Mouse (Mus musculus) CH12.LX (cell line): ENCODE measurements at regions not wholly inside any gene's neighbourhood (a gene's known extent, or its start where the extent isn't known, plus 50 kb on each side); places are given as distances from the start of the nearest gene placed in this dataset.

ENCODE experiments used
- DNase-seq: peaks from one replicate; pipeline ENCODE4 v3.0.0-alpha.2; 2013; ENCODE audit errors: extremely low read depth
- H3K27ac ChIP-seq: 2 replicates; pipeline ENCODE4 v1.5.1; 2012; ENCODE audit warnings: low read depth, mild to moderate bottlenecking, control low read depth, moderate library complexity; ENCODE audit not compliant: insufficient read depth
- H3K27me3 ChIP-seq: replicated peaks from 2 replicates; pipeline ENCODE3; 2012; ENCODE audit warnings: inconsistent platforms
- H3K36me3 ChIP-seq, 2 experiments: replicated peaks in 1 of 2; 2 replicates each; pipeline versions ENCODE3 to v1.6.1; 2012; ENCODE audit warnings: inconsistent platforms in 1 of 2, low read length in 1 of 2, mild to moderate bottlenecking in 1 of 2, mixed read lengths in 1 of 2, moderate library complexity in 1 of 2; ENCODE audit not compliant: control insufficient read depth in 1 of 2, insufficient read depth in 1 of 2
- H3K4me1 ChIP-seq, 2 experiments: 2 replicates each; pipeline ENCODE4 v1.6.1; 2012; ENCODE audit warnings: inconsistent platforms in 1 of 2, moderate library complexity in 1 of 2; ENCODE audit not compliant: insufficient read depth in 2 of 2, control insufficient read depth in 1 of 2
- H3K4me2 ChIP-seq: 2 replicates; pipeline ENCODE4 v1.6.1; 2012; ENCODE audit warnings: low read depth, mild to moderate bottlenecking, control low read depth; ENCODE audit not compliant: poor library complexity, insufficient read depth, severe bottlenecking
- H3K4me3 ChIP-seq, 3 experiments: fragments of 150-350 bp in 1 of 3; sonication (generic) in 1 of 3; replicated peaks in 1 of 3; 2 replicates each; pipeline versions ENCODE3 to v1.5.1; 2011 to 2012; ENCODE audit warnings: low read depth in 2 of 3, low read length in 2 of 3, mild to moderate bottlenecking in 2 of 3, moderate library complexity in 2 of 3, control low read depth in 1 of 3, improper control_type of control experiment in 1 of 3, inconsistent platforms in 1 of 3, mixed read lengths in 1 of 3; ENCODE audit not compliant: poor library complexity in 1 of 3
- H3K79me2 ChIP-seq: replicated peaks from 2 replicates; pipeline ENCODE4 v1.6.1; 2012; ENCODE audit warnings: mild to moderate bottlenecking, moderate library complexity; ENCODE audit not compliant: control insufficient read depth, poor library complexity, insufficient read depth, severe bottlenecking; ENCODE audit errors: extremely low read depth
- H3K9ac ChIP-seq: 2 replicates; pipeline ENCODE4 v1.6.1; 2012; ENCODE audit warnings: low read depth, mild to moderate bottlenecking, control low read depth, moderate library complexity; ENCODE audit not compliant: insufficient read depth
- H3K9me3 ChIP-seq: replicated peaks from 2 replicates; pipeline ENCODE3; 2012; ENCODE audit warnings: low read length, inconsistent platforms, mixed read lengths
- BHLHE40 ChIP-seq: IDR thresholded peaks from 2 replicates; pipeline ENCODE4 v1.6.1; 2011; ENCODE audit warnings: mild to moderate bottlenecking, low read depth, low read length, improper control_type of control experiment
- CHD1 ChIP-seq: IDR thresholded peaks from 2 replicates; pipeline ENCODE4 v1.6.1; 2012; ENCODE audit warnings: low read depth, low read length, improper control_type of control experiment, inconsistent platforms
- CHD2 ChIP-seq: IDR thresholded peaks from 2 replicates; pipeline ENCODE4 v1.6.1; 2011; ENCODE audit warnings: low read length, improper control_type of control experiment
- CTCF ChIP-seq, 2 experiments: IDR thresholded peaks in 1 of 2; conservative IDR thresholded peaks in 1 of 2; 2 replicates each; pipeline ENCODE4 v1.5.1; 2011 to 2012; ENCODE audit warnings: low read depth in 2 of 2, low read length in 2 of 2, improper control_type of control experiment in 1 of 2, inconsistent platforms in 1 of 2, mild to moderate bottlenecking in 1 of 2, moderate library complexity in 1 of 2
- GABPA ChIP-seq: IDR thresholded peaks from 2 replicates; pipeline ENCODE4 v1.6.1; 2012; ENCODE audit warnings: low read depth, low read length, improper control_type of control experiment, inconsistent platforms; ENCODE audit not compliant: insufficient replicate concordance
- HCFC1 ChIP-seq: IDR thresholded peaks from 2 replicates; pipeline ENCODE4 v1.6.1; 2012; ENCODE audit warnings: low read depth, mild to moderate bottlenecking, inconsistent platforms, low read length, improper control_type of control experiment
- IRF4 ChIP-seq: IDR thresholded peaks from 2 replicates; pipeline ENCODE4 v1.6.1; 2014; ENCODE audit warnings: low read depth, mild to moderate bottlenecking, inconsistent platforms, low read length, improper control_type of control experiment
- JUND ChIP-seq: conservative IDR thresholded peaks from 2 replicates; pipeline ENCODE4 v1.6.1; 2011; ENCODE audit warnings: low read depth, low read length, improper control_type of control experiment
- KAT2A ChIP-seq: IDR thresholded peaks from 2 replicates; pipeline ENCODE4 v1.6.1; 2012; ENCODE audit warnings: low read length, improper control_type of control experiment, inconsistent platforms; ENCODE audit not compliant: insufficient replicate concordance
- MAFK ChIP-seq: IDR thresholded peaks from 2 replicates; pipeline ENCODE4 v1.6.1; 2011; ENCODE audit warnings: low read length, improper control_type of control experiment; ENCODE audit not compliant: insufficient replicate concordance
- MAX ChIP-seq: IDR thresholded peaks from 2 replicates; pipeline ENCODE4 v1.6.1; 2011; ENCODE audit warnings: low read length, improper control_type of control experiment
- MEF2A ChIP-seq: IDR thresholded peaks from 2 replicates; pipeline ENCODE4 v1.6.1; 2014; ENCODE audit warnings: low read depth, mild to moderate bottlenecking, inconsistent platforms, low read length, improper control_type of control experiment, borderline replicate concordance
- MYC ChIP-seq: IDR thresholded peaks from 2 replicates; pipeline ENCODE4 v1.6.1; 2011; ENCODE audit warnings: low read depth, mild to moderate bottlenecking, improper control_type of control experiment, low read length
- NELFE ChIP-seq: IDR thresholded peaks from 2 replicates; pipeline ENCODE4 v1.6.1; 2011; ENCODE audit warnings: low read depth, low read length, improper control_type of control experiment
- PAX5 ChIP-seq: IDR thresholded peaks from 2 replicates; pipeline ENCODE4 v1.6.1; 2012; ENCODE audit warnings: low read length, inconsistent platforms, mixed read lengths
- POLR2A ChIP-seq: IDR thresholded peaks from 2 replicates; pipeline ENCODE4 v1.6.1; 2011; ENCODE audit warnings: low read depth, mild to moderate bottlenecking, improper control_type of control experiment, low read length
- RAD21 ChIP-seq: IDR thresholded peaks from 2 replicates; pipeline ENCODE4 v1.6.1; 2011; ENCODE audit warnings: low read depth, mild to moderate bottlenecking, low read length, improper control_type of control experiment, moderate library complexity
- RCOR1 ChIP-seq: conservative IDR thresholded peaks from 2 replicates; pipeline ENCODE4 v1.6.1; 2012; ENCODE audit warnings: low read depth, mild to moderate bottlenecking, inconsistent platforms, low read length, improper control_type of control experiment
- SIN3A ChIP-seq: IDR thresholded peaks from 2 replicates; pipeline ENCODE4 v1.6.1; 2012; ENCODE audit warnings: low read length, improper control_type of control experiment, inconsistent platforms
- TCF12 ChIP-seq: IDR thresholded peaks from 2 replicates; pipeline ENCODE4 v1.6.1; 2014; ENCODE audit warnings: low read depth, mild to moderate bottlenecking, inconsistent platforms, low read length, improper control_type of control experiment
- UBTF ChIP-seq: IDR thresholded peaks from 2 replicates; pipeline ENCODE4 v1.6.1; 2012; ENCODE audit warnings: low read depth, mild to moderate bottlenecking, inconsistent platforms, low read length, improper control_type of control experiment, moderate library complexity
- ZKSCAN1 ChIP-seq: IDR thresholded peaks from 2 replicates; pipeline ENCODE4 v1.6.1; 2012; ENCODE audit warnings: low read depth, inconsistent platforms, low read length, improper control_type of control experiment, borderline replicate concordance
- dilution Hi-C: fragments of 300-500 bp; cut with MboI; formaldehyde crosslinking; loops from 2 replicates; pipeline ENCODE4 v1.14.3; 2020; ENCODE audit warnings: low sequenced_read_pairs; ENCODE audit not compliant: extremely low pct_unique_long_range_greater_than_20kb, extremely low pct_ligation_motif_present
- in situ Hi-C: fragments of 300-500 bp; cut with MboI; formaldehyde crosslinking; loops from 3 replicates; pipeline ENCODE4 v1.14.3; 2019; ENCODE audit warnings: low sequenced_read_pairs, low pct_ligation_motif_present, low pct_unique_long_range_greater_than_20kb, mixed read lengths

GRCm38 (mm10) chr16:78170627-78171605 lies 130.4 kb upstream of the Cxadr start:
- in situ Hi-C loops, result loop anchor here (25.0 kb wide), 1 partner anchor 1034 kb away; no protein-coding TSS in a partner anchor
- dilution Hi-C loops, result no loop called here
- DNase-seq, result no peak

GRCm38 (mm10) chr16:78156876-78157232 lies 144.4 kb upstream of the Cxadr start:
- no peaks in the 10 kb centered on the region for H3K36me3 ChIP-seq
- no peak for TF ChIP-seq IRF4
- TF ChIP-seq GABPA, result no peak
- no peak for TF ChIP-seq PAX5
- TF ChIP-seq KAT2A, result no peak
- TF ChIP-seq CHD2, result no peak
- TF ChIP-seq POLR2A, result no peak
- TF ChIP-seq RCOR1, result no peak
- TF ChIP-seq ZKSCAN1, result no peak
- no peak for TF ChIP-seq JUND
- TF ChIP-seq MYC, result no peak
- TF ChIP-seq MAFK, result no peak
- TF ChIP-seq HCFC1, result no peak
- no peak for TF ChIP-seq SIN3A
- TF ChIP-seq CHD1, result no peak
- TF ChIP-seq, all 38 proteins: peak for 0
- in situ Hi-C loops (loop anchor here (25.0 kb wide), 1 partner anchor 1020 kb away; no protein-coding TSS in a partner anchor), dilution Hi-C loops (no loop called here)
- no peak overlapping the region for H3K4me2 ChIP-seq
- no peaks in the 10 kb centered on the region for H3K79me2 ChIP-seq
- no peaks in the 10 kb centered on the region for H3K27me3 ChIP-seq
- H3K9me3 ChIP-seq, result no peaks in the 10 kb centered on the region
- no peak overlapping the region for H3K27ac ChIP-seq
- H3K9ac ChIP-seq, result no peak overlapping the region
- H3K4me3 ChIP-seq, result no peak overlapping the region
- peaks cover 0 to 4% of the 10 kb centered on the region in 2 experiments; a peak in 1 of 4 replicates for H3K4me1 ChIP-seq
- DNase-seq, result no peak

More at GRCm38 (mm10) chr16:78170627-78171605, 130.4 kb upstream of the Cxadr start:
- Histone ChIP-seq H3K4me3 (no peak overlapping the region), H3K27ac (no peak overlapping the region), H3K79me2 (no peaks in the 10 kb centered on the region), H3K4me2 (no peak overlapping the region)
- TF ChIP-seq NELFE (no peak), CTCF (conservative IDR thresholded peaks at IDR 0.05 in 1 of 2, IDR thresholded peaks at IDR 0.05 in 1 of 2; ENCODE audit: low read depth in 2 of 2, low read length in 2 of 2) (no peak), CHD2 (no peak), UBTF (no peak), SIN3A (no peak), MAFK (no peak), BHLHE40 (no peak), RAD21 (no peak), MEF2A (no peak), TCF12 (no peak), MAX (no peak), JUND (no peak), POLR2A (no peak), MYC (no peak)
- TF ChIP-seq, all 38 proteins: peak for 0
- no peak overlapping the region for H3K9ac ChIP-seq
- H3K27me3 ChIP-seq, result no peaks in the 10 kb centered on the region
- H3K9me3 ChIP-seq, result no peaks in the 10 kb centered on the region
- H3K36me3 ChIP-seq, result no peaks in the 10 kb centered on the region
- no peaks in the 10 kb centered on the region for H3K4me1 ChIP-seq
